8 mouse cellular contexts compared by ENCODE assay signal in the genomic region with DNA sequence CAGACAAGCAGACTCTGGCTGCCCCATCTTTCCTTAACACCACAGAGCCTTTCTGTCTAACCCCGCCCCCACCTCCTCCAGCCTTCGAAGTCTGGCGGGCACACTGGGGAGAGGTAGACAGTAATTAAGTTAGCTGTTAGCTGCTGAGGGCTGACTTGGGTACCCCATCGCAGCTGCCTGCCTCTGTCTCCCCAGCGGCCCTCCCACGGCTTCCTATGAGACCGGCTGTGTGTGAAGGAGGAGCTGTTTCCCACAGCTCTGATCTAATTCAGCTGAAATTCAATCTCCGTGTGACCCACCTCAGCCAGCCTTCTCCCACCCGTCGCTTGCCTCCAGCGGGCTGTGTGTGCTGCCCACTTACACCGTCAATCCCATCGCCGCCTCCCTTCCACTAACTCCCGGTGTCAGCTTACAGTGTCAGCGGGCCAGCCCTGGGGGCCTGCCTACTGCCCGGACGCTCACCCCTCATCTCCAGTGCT.
A peak's percentile ranks its signal among the peaks of the same experiment; 100 is the strongest.
DNase-seq lines count a peak whose midpoint lies in the region; ATAC-seq and TF ChIP-seq lines count a peak whose summit lies in the region.

No protein-coding gene starts in this region.

- ATAC-seq in kidney, embryonic 14.5 days (ENCODE audit: low FRiP score, low TSS enrichment) = peak; percentile 96
- ATAC-seq in intestine, embryonic 16.5 days = peak; percentile 85
- ATAC-seq in liver, postnatal 0 days = no peak

- no peaks in the 10 kb centered on the region for H3K9me3 ChIP-seq in kidney, embryonic 14.5 days (ENCODE audit: control insufficient read depth, low read length)
- no peaks in the 10 kb centered on the region for H3K9me3 ChIP-seq in intestine, embryonic 16.5 days (ENCODE audit: control insufficient read depth, low read length)
- no peaks in the 10 kb centered on the region for H3K9me3 ChIP-seq in liver, postnatal 0 days (ENCODE audit: low read length)

- H3K9ac ChIP-seq in kidney, embryonic 14.5 days (ENCODE audit: low read depth, low read length) = 0 out of 2 replicates have a peak overlapping the region, but pooled peaks have one; percentile 7
- H3K9ac ChIP-seq in intestine, embryonic 16.5 days (ENCODE audit: low read depth, low read length) = peak overlapping the region; percentile 38; the same call in 1 of the 2 replicates
- no peak overlapping the region for H3K9ac ChIP-seq in liver, postnatal 0 days (replicated peaks)

- peak overlapping the region; percentile 24 for H3K4me3 ChIP-seq in kidney, embryonic 14.5 days (ENCODE audit: low read length)
- H3K4me3 ChIP-seq in intestine, embryonic 16.5 days (ENCODE audit: low read length) = peak overlapping the region; percentile 24
- no peak overlapping the region for H3K4me3 ChIP-seq in liver, postnatal 0 days (ENCODE audit: low read depth, low read length)

- no peaks in the 10 kb centered on the region for H3K36me3 ChIP-seq in kidney, embryonic 14.5 days (ENCODE audit: control insufficient read depth, insufficient read depth, low read length)
- no peaks in the 10 kb centered on the region for H3K36me3 ChIP-seq in intestine, embryonic 16.5 days (ENCODE audit: control insufficient read depth, insufficient read depth, low read length)
- H3K36me3 ChIP-seq in liver, postnatal 0 days (replicated peaks; ENCODE audit: insufficient read depth, low read length) = no peaks in the 10 kb centered on the region

- peaks cover 34% of the 10 kb centered on the region for H3K4me1 ChIP-seq in kidney, embryonic 14.5 days (ENCODE audit: control insufficient read depth, insufficient read depth, low read length)
- peaks cover 9% of the 10 kb centered on the region for H3K4me1 ChIP-seq in intestine, embryonic 16.5 days (ENCODE audit: control insufficient read depth, insufficient read depth, low read length)
- H3K4me1 ChIP-seq in liver, postnatal 0 days (ENCODE audit: insufficient read depth) = peaks cover 11% of the 10 kb centered on the region

- WGBS in kidney, embryonic 14.5 days = 0% methylated on average over 18 of the region's 18 CpGs
- WGBS in intestine, embryonic 16.5 days = 2% methylated on average over 18 of the region's 18 CpGs
- 4% methylated on average over 18 of the region's 18 CpGs for WGBS in liver, postnatal 0 days (ENCODE audit: insufficient replicate concordance)

- DNase-seq in kidney, adult 9 months = no peak
- peak; percentile 92 for DNase-seq in embryo, embryonic 11 days
- peak; percentile 27 to 62 for DNase-seq in gastrocnemius, postnatal 4 days (ENCODE audit: low spot score in 2 of 2)
- no peak for DNase-seq in liver, postnatal 0 days
- DNase-seq in ovary, postnatal 10 days (ENCODE audit: low spot score) = peak; percentile 24
- no peak for DNase-seq in cerebellum, postnatal 36 days

- H3K27ac ChIP-seq in kidney, embryonic 14.5 days (ENCODE audit: low read depth, low read length) = peak overlapping the region; percentile 86
- H3K27ac ChIP-seq in intestine, embryonic 16.5 days (ENCODE audit: low read length) = no peak overlapping the region
- no peak overlapping the region for H3K27ac ChIP-seq in liver, postnatal 0 days (ENCODE audit: low read depth)

- TF ChIP-seq EP300 in liver, postnatal 0 days (IDR thresholded peaks at IDR 0.05; ENCODE audit: low read depth) = no peak

- no peaks in the 10 kb centered on the region for H3K27me3 ChIP-seq in kidney, embryonic 14.5 days (ENCODE audit: control insufficient read depth, insufficient read depth, low read length)
- no peaks in the 10 kb centered on the region for H3K27me3 ChIP-seq in intestine, embryonic 16.5 days (replicated peaks; ENCODE audit: control insufficient read depth, insufficient read depth, low read length)
- H3K27me3 ChIP-seq in liver, postnatal 0 days (ENCODE audit: insufficient read depth, low read length) = no peaks in the 10 kb centered on the region

- peak overlapping the region; percentile 46 for H3K4me2 ChIP-seq in kidney, embryonic 14.5 days (replicated peaks; ENCODE audit: low read depth, low read length)
- peak overlapping the region; percentile 52 for H3K4me2 ChIP-seq in intestine, embryonic 16.5 days (ENCODE audit: low read depth, low read length)
- H3K4me2 ChIP-seq in liver, postnatal 0 days (ENCODE audit: low read depth, low read length) = peak overlapping the region; percentile 58

- no peak for TF ChIP-seq CTCF in liver, postnatal 0 days (IDR thresholded peaks at IDR 0.05; ENCODE audit: low read depth)

Comparison
In these comparisons a context has a peak if more than half of its experiments do, and no peak if none do; other contexts are left out.
1. DNase-seq: peak in embryo, embryonic 11 days (single experiment), gastrocnemius, postnatal 4 days (2 of 2) and ovary, postnatal 10 days (single experiment); none in kidney, adult 9 months (single experiment), liver, postnatal 0 days (single experiment) and cerebellum, postnatal 36 days (0 of 2).
2. Peak in every context shown above with its lines, with median percentiles within 50 percentile points of each other: H3K4me2 ChIP-seq.